Mouse (Mus musculus) lung, adult 10 weeks (tissue): ENCODE data around the gene Olfr478. TPM values are rescaled to one million over a fixed set of nuclear protein-coding genes. Genes with fewer than 3 reads are reported as not detected.

Source experiments
- polyA plus RNA-seq: library from polyadenylated mRNA; stranded (reverse); fragments of 350-450 nt; fragmentation: Illumina TruSeq; extraction: RNeasy Lipid Tissue Mini Kit (QIAGEN cat#74804); gene quantifications from one replicate; pipeline ENCODE4 v1.2.3, GENCODE M21; 2014; ENCODE audit warnings: low read depth, low replicate concordance; ENCODE audit not compliant: insufficient read depth

Gene Olfr478
- not detected for polyA plus RNA-seq

GRCm38 (mm10) chr7:108033889-108034288, at the start of gene Olfr478:
TSS of gene Olfr478 (minus strand) at chr7:108033989.

GRCm38 (mm10) chr7:108079555-108079954, 45.8 kb upstream of the Olfr478 start, which contains the start of gene Olfr481:
TSS of gene Olfr481 (plus strand) at chr7:108079855.

GRCm38 (mm10) chr7:108067246-108067645, 33.5 kb upstream of the Olfr478 start, which contains the start of gene Olfr480:
TSS of gene Olfr480 (minus strand) at chr7:108067346.

GRCm38 (mm10) chr7:108050393-108050792, 16.6 kb upstream of the Olfr478 start, which contains the start of gene Olfr479:
TSS of gene Olfr479 (plus strand) at chr7:108050693.

GRCm38 (mm10) chr7:107986393-107986792, 47.4 kb downstream of the Olfr478 start, which contains the start of gene Olfr477:
TSS of gene Olfr477 (plus strand) at chr7:107986693.

Other genes starting within 250 kb of the Olfr478 start
- not detected for gene Ovch2, start 232.8 kb downstream of the Olfr478 start, polyA plus RNA-seq
- not detected for gene Olfr467, start 221.7 kb downstream of the Olfr478 start, polyA plus RNA-seq
- not detected for gene Olfr469, start 208.4 kb downstream of the Olfr478 start, polyA plus RNA-seq
- gene Olfr470, start 186.5 kb downstream of the Olfr478 start, polyA plus RNA-seq: not detected
- not detected for gene Olfr472, start 136.1 kb downstream of the Olfr478 start, polyA plus RNA-seq
- gene Olfr473, start 103.5 kb downstream of the Olfr478 start, polyA plus RNA-seq: not detected
- gene Olfr474, start 79.3 kb downstream of the Olfr478 start, polyA plus RNA-seq: not detected
- gene Olfr476, start 69.2 kb downstream of the Olfr478 start, polyA plus RNA-seq: not detected
- gene Olfr477, start 47.3 kb downstream of the Olfr478 start, polyA plus RNA-seq: not detected
- not detected for gene Olfr479, start 16.7 kb upstream of the Olfr478 start, polyA plus RNA-seq
- gene Olfr480, start 33.4 kb upstream of the Olfr478 start, polyA plus RNA-seq: not detected
- gene Olfr481, start 45.9 kb upstream of the Olfr478 start, polyA plus RNA-seq: not detected
- gene Olfr482, start 63.6 kb upstream of the Olfr478 start, polyA plus RNA-seq: not detected
- not detected for gene Olfr483, start 66.9 kb upstream of the Olfr478 start, polyA plus RNA-seq
- gene Olfr484, start 93.5 kb upstream of the Olfr478 start, polyA plus RNA-seq: not detected
- gene Olfr485, start 125.9 kb upstream of the Olfr478 start, polyA plus RNA-seq: not detected
- gene Olfr486, start 138.8 kb upstream of the Olfr478 start, polyA plus RNA-seq: not detected
- not detected for gene Olfr487, start 180.6 kb upstream of the Olfr478 start, polyA plus RNA-seq
- not detected for gene Olfr488, start 224.4 kb upstream of the Olfr478 start, polyA plus RNA-seq